Mouse (Mus musculus) CH12.LX (cell line): ENCODE results near the gene Wdr81. TPM values are rescaled to one million over a fixed set of nuclear protein-coding genes. Genes with fewer than 3 reads are reported as not detected.

ENCODE experiments used
- DNase-seq: peaks from one replicate; pipeline ENCODE4 v3.0.0-alpha.2; 2013; ENCODE audit errors: extremely low read depth
- H3K27ac ChIP-seq: 2 replicates; pipeline ENCODE4 v1.5.1; 2012; ENCODE audit warnings: low read depth, mild to moderate bottlenecking, control low read depth, moderate library complexity; ENCODE audit not compliant: insufficient read depth
- H3K27me3 ChIP-seq: replicated peaks from 2 replicates; pipeline ENCODE3; 2012; ENCODE audit warnings: inconsistent platforms
- H3K36me3 ChIP-seq, 2 experiments: replicated peaks in 1 of 2; 2 replicates each; pipeline versions ENCODE3 to v1.6.1; 2012; ENCODE audit warnings: inconsistent platforms in 1 of 2, low read length in 1 of 2, mild to moderate bottlenecking in 1 of 2, mixed read lengths in 1 of 2, moderate library complexity in 1 of 2; ENCODE audit not compliant: control insufficient read depth in 1 of 2, insufficient read depth in 1 of 2
- H3K4me1 ChIP-seq, 2 experiments: 2 replicates each; pipeline ENCODE4 v1.6.1; 2012; ENCODE audit warnings: inconsistent platforms in 1 of 2, moderate library complexity in 1 of 2; ENCODE audit not compliant: insufficient read depth in 2 of 2, control insufficient read depth in 1 of 2
- H3K4me2 ChIP-seq: 2 replicates; pipeline ENCODE4 v1.6.1; 2012; ENCODE audit warnings: low read depth, mild to moderate bottlenecking, control low read depth; ENCODE audit not compliant: poor library complexity, insufficient read depth, severe bottlenecking
- H3K4me3 ChIP-seq, 3 experiments: fragments of 150-350 bp in 1 of 3; sonication (generic) in 1 of 3; replicated peaks in 1 of 3; 2 replicates each; pipeline versions ENCODE3 to v1.5.1; 2011 to 2012; ENCODE audit warnings: low read depth in 2 of 3, low read length in 2 of 3, mild to moderate bottlenecking in 2 of 3, moderate library complexity in 2 of 3, control low read depth in 1 of 3, improper control_type of control experiment in 1 of 3, inconsistent platforms in 1 of 3, mixed read lengths in 1 of 3; ENCODE audit not compliant: poor library complexity in 1 of 3
- H3K79me2 ChIP-seq: replicated peaks from 2 replicates; pipeline ENCODE4 v1.6.1; 2012; ENCODE audit warnings: mild to moderate bottlenecking, moderate library complexity; ENCODE audit not compliant: control insufficient read depth, poor library complexity, insufficient read depth, severe bottlenecking; ENCODE audit errors: extremely low read depth
- H3K9ac ChIP-seq: 2 replicates; pipeline ENCODE4 v1.6.1; 2012; ENCODE audit warnings: low read depth, mild to moderate bottlenecking, control low read depth, moderate library complexity; ENCODE audit not compliant: insufficient read depth
- H3K9me3 ChIP-seq: replicated peaks from 2 replicates; pipeline ENCODE3; 2012; ENCODE audit warnings: low read length, inconsistent platforms, mixed read lengths
- BHLHE40 ChIP-seq: IDR thresholded peaks from 2 replicates; pipeline ENCODE4 v1.6.1; 2011; ENCODE audit warnings: mild to moderate bottlenecking, low read depth, low read length, improper control_type of control experiment
- CHD2 ChIP-seq: IDR thresholded peaks from 2 replicates; pipeline ENCODE4 v1.6.1; 2011; ENCODE audit warnings: low read length, improper control_type of control experiment
- CTCF ChIP-seq, 2 experiments: IDR thresholded peaks in 1 of 2; conservative IDR thresholded peaks in 1 of 2; 2 replicates each; pipeline ENCODE4 v1.5.1; 2011 to 2012; ENCODE audit warnings: low read depth in 2 of 2, low read length in 2 of 2, improper control_type of control experiment in 1 of 2, inconsistent platforms in 1 of 2, mild to moderate bottlenecking in 1 of 2, moderate library complexity in 1 of 2
- E2F4 ChIP-seq: IDR thresholded peaks from 2 replicates; pipeline ENCODE4 v1.6.1; 2011; ENCODE audit warnings: low read depth, low read length, improper control_type of control experiment; ENCODE audit not compliant: insufficient replicate concordance
- ELF1 ChIP-seq: IDR thresholded peaks from 2 replicates; pipeline ENCODE4 v1.6.1; 2014; ENCODE audit warnings: low read depth, mild to moderate bottlenecking, inconsistent platforms, low read length, improper control_type of control experiment
- EP300 ChIP-seq: IDR thresholded peaks from 2 replicates; pipeline ENCODE4 v1.6.1; 2011; ENCODE audit warnings: low read length, improper control_type of control experiment
- ETS1 ChIP-seq: conservative IDR thresholded peaks from 2 replicates; pipeline ENCODE4 v1.6.1; 2012; ENCODE audit warnings: low read depth, mild to moderate bottlenecking, inconsistent platforms, low read length, improper control_type of control experiment, moderate library complexity
- IRF4 ChIP-seq: IDR thresholded peaks from 2 replicates; pipeline ENCODE4 v1.6.1; 2014; ENCODE audit warnings: low read depth, mild to moderate bottlenecking, inconsistent platforms, low read length, improper control_type of control experiment
- JUN ChIP-seq: IDR thresholded peaks from 2 replicates; pipeline ENCODE4 v1.6.1; 2011; ENCODE audit warnings: low read depth, mild to moderate bottlenecking, low read length, improper control_type of control experiment, moderate library complexity; ENCODE audit not compliant: insufficient read depth
- JUND ChIP-seq: conservative IDR thresholded peaks from 2 replicates; pipeline ENCODE4 v1.6.1; 2011; ENCODE audit warnings: low read depth, low read length, improper control_type of control experiment
- MAFK ChIP-seq: IDR thresholded peaks from 2 replicates; pipeline ENCODE4 v1.6.1; 2011; ENCODE audit warnings: low read length, improper control_type of control experiment; ENCODE audit not compliant: insufficient replicate concordance
- MAX ChIP-seq: IDR thresholded peaks from 2 replicates; pipeline ENCODE4 v1.6.1; 2011; ENCODE audit warnings: low read length, improper control_type of control experiment
- MAZ ChIP-seq: IDR thresholded peaks from 2 replicates; pipeline ENCODE4 v1.6.1; 2012; ENCODE audit warnings: low read depth, mild to moderate bottlenecking, inconsistent platforms, low read length, improper control_type of control experiment, moderate library complexity
- MXI1 ChIP-seq: IDR thresholded peaks from 2 replicates; pipeline ENCODE4 v1.6.1; 2011; ENCODE audit warnings: mild to moderate bottlenecking, low read depth, low read length, improper control_type of control experiment
- MYC ChIP-seq: IDR thresholded peaks from 2 replicates; pipeline ENCODE4 v1.6.1; 2011; ENCODE audit warnings: low read depth, mild to moderate bottlenecking, improper control_type of control experiment, low read length
- NELFE ChIP-seq: IDR thresholded peaks from 2 replicates; pipeline ENCODE4 v1.6.1; 2011; ENCODE audit warnings: low read depth, low read length, improper control_type of control experiment
- NRF1 ChIP-seq: IDR thresholded peaks from 2 replicates; pipeline ENCODE4 v1.6.1; 2014; ENCODE audit warnings: low read depth, mild to moderate bottlenecking, inconsistent platforms, low read length, improper control_type of control experiment, moderate library complexity
- POLR2AphosphoS2 ChIP-seq: IDR thresholded peaks from 2 replicates; pipeline ENCODE4 v1.6.1; 2011; ENCODE audit warnings: low read depth, low read length, improper control_type of control experiment
- RAD21 ChIP-seq: IDR thresholded peaks from 2 replicates; pipeline ENCODE4 v1.6.1; 2011; ENCODE audit warnings: low read depth, mild to moderate bottlenecking, low read length, improper control_type of control experiment, moderate library complexity
- SIN3A ChIP-seq: IDR thresholded peaks from 2 replicates; pipeline ENCODE4 v1.6.1; 2012; ENCODE audit warnings: low read length, improper control_type of control experiment, inconsistent platforms
- SMC3 ChIP-seq: IDR thresholded peaks from 2 replicates; pipeline ENCODE4 v1.6.1; 2011; ENCODE audit warnings: low read depth, low read length, improper control_type of control experiment
- TBP ChIP-seq: conservative IDR thresholded peaks from 2 replicates; pipeline ENCODE4 v1.6.1; 2011; ENCODE audit warnings: low read depth, low read length, improper control_type of control experiment
- TCF12 ChIP-seq: IDR thresholded peaks from 2 replicates; pipeline ENCODE4 v1.6.1; 2014; ENCODE audit warnings: low read depth, mild to moderate bottlenecking, inconsistent platforms, low read length, improper control_type of control experiment
- USF2 ChIP-seq: conservative IDR thresholded peaks from 2 replicates; pipeline ENCODE4 v1.6.1; 2011; ENCODE audit warnings: low read depth, low read length, improper control_type of control experiment
- ZC3H11A ChIP-seq: IDR thresholded peaks from 2 replicates; pipeline ENCODE4 v1.6.1; 2012; ENCODE audit warnings: low read depth, mild to moderate bottlenecking, inconsistent platforms, low read length, improper control_type of control experiment
- ZKSCAN1 ChIP-seq: IDR thresholded peaks from 2 replicates; pipeline ENCODE4 v1.6.1; 2012; ENCODE audit warnings: low read depth, inconsistent platforms, low read length, improper control_type of control experiment, borderline replicate concordance
- ZMIZ1 ChIP-seq: IDR thresholded peaks from 2 replicates; pipeline ENCODE4 v1.6.1; 2012; ENCODE audit warnings: low read depth, mild to moderate bottlenecking, inconsistent platforms, low read length, improper control_type of control experiment
- dilution Hi-C: fragments of 300-500 bp; cut with MboI; formaldehyde crosslinking; loops from 2 replicates; pipeline ENCODE4 v1.14.3; 2020; ENCODE audit warnings: low sequenced_read_pairs; ENCODE audit not compliant: extremely low pct_unique_long_range_greater_than_20kb, extremely low pct_ligation_motif_present
- in situ Hi-C: fragments of 300-500 bp; cut with MboI; formaldehyde crosslinking; loops from 3 replicates; pipeline ENCODE4 v1.14.3; 2019; ENCODE audit warnings: low sequenced_read_pairs, low pct_ligation_motif_present, low pct_unique_long_range_greater_than_20kb, mixed read lengths
- polyA plus RNA-seq: library from polyadenylated mRNA; unstranded; fragments of >175 nt; gene quantifications from 2 replicates; pipeline ENCODE4 v1.2.1, GENCODE M21; 2012; ENCODE audit warnings: low read depth; ENCODE audit not compliant: insufficient read length
- total RNA-seq, 2 experiments: library from RNA; depleted of rRNA; stranded (reverse); fragments of 300-350 nt in 1 of 2; fragments of >200 nt in 1 of 2; gene quantifications; 2 replicates each; pipeline ENCODE4 v1.2.3; 2012 to 2014

Wdr81 gene
- total and polyA plus RNA-seq, 3 experiments = 3.1 to 16.3 (median 13.7) TPM

- no peak overlapping the region for H3K4me2 ChIP-seq
Measured at GRCm38 (mm10) chr11:75403301-75404052, 51.0 kb downstream of the Wdr81 start.

GRCm38 (mm10) chr11:75402271-75402690 lies 52.2 kb downstream of the Wdr81 start:
- Histone ChIP-seq H3K36me3 (peaks cover 20 to 71% of the 10 kb centered on the region in 2 experiments), H3K4me1 (peaks cover 0 to 45% of the 10 kb centered on the region in 2 experiments; a peak in 2 of 4 replicates), H3K27me3 (no peaks in the 10 kb centered on the region), H3K9me3 (no peaks in the 10 kb centered on the region), H3K4me3 (no peak overlapping the region), H3K4me2 (no peak overlapping the region), H3K79me2 (no peaks in the 10 kb centered on the region), H3K27ac (no peak overlapping the region), H3K9ac (no peak overlapping the region)
- peak; percentile 78 for DNase-seq
- dilution Hi-C loops = no loop called here
- TF ChIP-seq SMC3 (peak; percentile 92), EP300 (no peak), MXI1 (no peak), RAD21 (peak; percentile 95), CTCF (conservative IDR thresholded peaks at IDR 0.05 in 1 of 2, IDR thresholded peaks at IDR 0.05 in 1 of 2; ENCODE audit: low read depth in 2 of 2, low read length in 2 of 2) (peak; percentile 48 to 94; a peak in 3 of 4 replicates), MAFK (no peak), TBP (no peak), NELFE (no peak; the same call in 1 of the 2 replicates), ELF1 (0 out of 2 replicates have a peak, but pooled peaks have one; percentile 20), POLR2AphosphoS2 (no peak), MAZ (no peak), ZC3H11A (peak; percentile 65), ZKSCAN1 (no peak), NRF1 (no peak), CHD2 (no peak), SIN3A (peak; percentile 76), ZMIZ1 (no peak), JUND (no peak), TCF12 (no peak), ETS1 (no peak), MYC (no peak), E2F4 (no peak), BHLHE40 (no peak), USF2 (no peak), MAX (no peak), IRF4 (peak; percentile 8; the same call in 1 of the 2 replicates)
- in situ Hi-C loops = no loop called here

More at GRCm38 (mm10) chr11:75403301-75404052, 51.0 kb downstream of the Wdr81 start:
- H3K36me3 ChIP-seq = peaks cover 20 to 71% of the 10 kb centered on the region in 2 experiments
- TF ChIP-seq TCF12 (no peak), JUN (no peak)
- no peak overlapping the region for H3K4me3 ChIP-seq
- H3K9me3 ChIP-seq = no peaks in the 10 kb centered on the region
- dilution Hi-C loops = no loop called here
- in situ Hi-C loops = no loop called here
- peaks cover 0 to 41% of the 10 kb centered on the region in 2 experiments; a peak in 2 of 4 replicates for H3K4me1 ChIP-seq
- no peaks in the 10 kb centered on the region for H3K27me3 ChIP-seq
- no peak overlapping the region for H3K9ac ChIP-seq
- no peak overlapping the region for H3K27ac ChIP-seq
- no peaks in the 10 kb centered on the region for H3K79me2 ChIP-seq
- DNase-seq = no peak
